Mouse (Mus musculus): ENCODE data around the gene Hmgb3.

GRCm38 (mm10) chrX:71589181-71589580 is 33.5 kb downstream of the Hmgb3 start:
- TF ChIP-seq GATA1 (IDR thresholded peaks at IDR 0.05; ENCODE audit: borderline replicate concordance, low read length) (no peak), FLI1 (IDR thresholded peaks at IDR 0.05; ENCODE audit: low read length) (no peak)
